Mouse (Mus musculus) kidney, embryonic 16.5 days (tissue): ENCODE measurements around the gene Tmprss9. TPM values are rescaled to one million over a fixed set of nuclear protein-coding genes. Genes with fewer than 3 reads are reported as not detected.

Experiments used
- ATAC-seq: fragments of 200-750 bp; cut with Nextera tagmentation; 2 replicates; pipeline ENCODE4 v1.8.0; 2017; ENCODE audit warnings: moderate TSS enrichment; ENCODE audit not compliant: low FRiP score, low TSS enrichment
- H3K27ac ChIP-seq: fragments of 300-500 bp; sonication (generic); 2 replicates; pipeline ENCODE4 v1.5.1; 2014; ENCODE audit warnings: low read length
- H3K27me3 ChIP-seq: fragments of 300-500 bp; sonication (generic); 2 replicates; pipeline ENCODE4 v1.6.1; 2014; ENCODE audit warnings: low read length, control low read depth, mixed read lengths; ENCODE audit not compliant: insufficient read depth
- H3K36me3 ChIP-seq: fragments of 300-500 bp; sonication (generic); 2 replicates; pipeline ENCODE4 v1.6.1; 2014; ENCODE audit warnings: low read length, control low read depth, mixed read lengths; ENCODE audit not compliant: insufficient read depth
- H3K4me1 ChIP-seq: fragments of 300-500 bp; sonication (generic); 2 replicates; pipeline ENCODE4 v1.6.1; 2014; ENCODE audit warnings: low read length, control low read depth, mixed read lengths; ENCODE audit not compliant: insufficient read depth
- H3K4me2 ChIP-seq: fragments of 300-500 bp; sonication (generic); replicated peaks from 2 replicates; pipeline ENCODE4 v1.6.1; 2014; ENCODE audit warnings: low read depth, low read length
- H3K4me3 ChIP-seq: fragments of 300-500 bp; sonication (generic); 2 replicates; pipeline ENCODE4 v1.5.1; 2014; ENCODE audit warnings: mild to moderate bottlenecking, low read length
- H3K9ac ChIP-seq: fragments of 300-500 bp; sonication (generic); replicated peaks from 2 replicates; pipeline ENCODE4 v1.6.1; 2014; ENCODE audit warnings: low read length
- H3K9me3 ChIP-seq: fragments of 300-500 bp; sonication (generic); 2 replicates; pipeline ENCODE4 v1.6.1; 2016; ENCODE audit warnings: low read length, control low read depth
- WGBS: fragments of 180-500 bp; shearing (Covaris S2); extraction: QIAGEN DNeasy Blood & Tissue Kit; methylation state at CpG from one replicate; pipeline ENCODE4 v1.1.7; 2014; 5-methylcytosine and 5-hydroxymethylcytosine counted together
- polyA plus RNA-seq: library from polyadenylated mRNA; unstranded; fragments of >200 nt; fragmentation: Nextera tagmentation; extraction: Ambion mirVana; gene quantifications from 2 replicates; pipeline ENCODE4 v1.2.1, GENCODE M21; 2015

The Tmprss9 gene
- polyA plus RNA-seq, 1 experiment from 2014 or later, result not detected

GRCm38 (mm10) chr10:80876594-80876993 lies 4.9 kb downstream of the Tmprss9 start:
- Histone ChIP-seq H3K9ac (no peak overlapping the region), H3K36me3 (no peaks in the 10 kb centered on the region), H3K4me3 (no peak overlapping the region), H3K4me1 (no peaks in the 10 kb centered on the region), H3K9me3 (no peaks in the 10 kb centered on the region), H3K4me2 (no peak overlapping the region), H3K27ac (no peak overlapping the region), H3K27me3 (no peaks in the 10 kb centered on the region)
- ATAC-seq, result no peak
- WGBS, result 24% methylated on average over 3 of the region's 3 CpGs

DNA sequence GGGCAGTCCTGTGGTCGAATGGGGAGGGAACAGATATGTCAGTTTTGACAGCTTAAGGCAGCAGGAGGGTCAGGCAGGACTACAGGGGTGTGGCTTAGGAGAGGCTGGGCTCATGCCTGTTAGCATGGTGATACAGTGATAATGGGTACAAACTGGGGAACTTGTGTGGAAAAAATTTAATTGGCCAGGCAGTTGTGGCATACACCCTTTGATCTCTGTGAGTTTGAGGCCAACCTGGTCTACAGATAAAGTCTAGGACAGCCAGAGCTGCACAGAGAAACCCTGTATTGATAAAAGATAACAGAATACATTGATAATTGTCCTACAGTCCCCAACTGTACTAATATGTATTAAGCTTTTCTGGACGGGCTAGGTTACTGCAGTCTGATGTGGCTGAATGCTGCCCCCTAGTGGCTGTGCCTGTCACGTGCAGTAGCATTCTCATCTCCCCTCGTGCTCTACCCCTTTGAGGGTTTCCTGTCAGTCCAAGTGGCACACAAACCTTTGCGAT lies 8.5 kb downstream of the Tmprss9 start:
- Histone ChIP-seq H3K9me3 (no peaks in the 10 kb centered on the region), H3K4me1 (no peaks in the 10 kb centered on the region), H3K4me2 (no peak overlapping the region), H3K4me3 (no peak overlapping the region), H3K27ac (no peak overlapping the region), H3K36me3 (no peaks in the 10 kb centered on the region), H3K27me3 (no peaks in the 10 kb centered on the region), H3K9ac (no peak overlapping the region)
- WGBS, result 9% methylated on average over 5 of the region's 5 CpGs
- ATAC-seq, result peak; percentile 28; the same call in 1 of the 2 replicates

DNA sequence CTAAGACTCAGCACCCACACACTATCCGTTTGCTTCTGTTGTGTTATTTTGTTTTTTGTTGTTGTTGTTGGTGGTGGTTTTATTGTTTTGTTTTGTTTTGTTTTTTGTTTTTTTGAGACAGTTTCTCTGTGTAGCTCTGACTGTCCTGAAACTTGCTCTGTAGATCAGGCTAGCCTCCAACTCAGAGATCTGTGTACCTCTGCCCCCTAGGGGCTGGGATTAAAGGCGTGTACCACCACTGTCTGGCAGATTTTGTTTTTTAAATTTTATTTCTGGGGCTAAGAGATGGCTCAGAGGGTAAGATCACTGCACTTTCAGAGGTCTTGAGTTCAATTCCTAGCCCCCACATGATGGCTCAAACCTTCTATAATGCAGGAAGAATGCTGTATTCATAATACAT lies 9.3 kb downstream of the Tmprss9 start:
- Histone ChIP-seq H3K4me2 (no peak overlapping the region), H3K4me1 (no peaks in the 10 kb centered on the region), H3K27me3 (no peaks in the 10 kb centered on the region), H3K9ac (no peak overlapping the region), H3K36me3 (no peaks in the 10 kb centered on the region), H3K4me3 (no peak overlapping the region), H3K27ac (no peak overlapping the region), H3K9me3 (no peaks in the 10 kb centered on the region)
- no peak for ATAC-seq
- 74% methylated on average over 2 of the region's 2 CpGs for WGBS

DNA sequence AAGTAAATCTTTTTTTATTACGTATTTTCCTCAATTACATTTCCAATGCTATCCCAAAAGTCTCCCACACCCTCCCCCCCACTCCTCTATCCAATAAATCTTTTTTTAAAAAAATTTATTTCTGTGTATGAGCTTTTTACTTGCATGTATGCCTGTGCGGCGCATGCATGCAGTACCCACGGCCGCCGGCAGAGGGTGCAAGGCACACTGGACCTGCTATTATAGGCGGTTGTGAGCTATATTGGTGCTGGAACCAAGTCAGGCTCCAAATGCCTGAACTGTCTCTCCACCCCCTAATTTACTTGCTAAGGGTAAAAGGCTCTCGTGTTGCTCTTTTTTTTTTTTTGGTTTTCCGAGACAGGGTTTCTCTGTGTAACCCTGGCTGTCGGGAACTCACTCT lies 9.7 kb downstream of the Tmprss9 start:
- 31% methylated on average over 10 of the region's 10 CpGs for WGBS
- no peaks in the 10 kb centered on the region for H3K4me1 ChIP-seq
- no peaks in the 10 kb centered on the region for H3K27me3 ChIP-seq
- H3K4me3 ChIP-seq, result no peak overlapping the region
- no peaks in the 10 kb centered on the region for H3K36me3 ChIP-seq
- no peak overlapping the region for H3K9ac ChIP-seq
- H3K4me2 ChIP-seq, result no peak overlapping the region
- no peaks in the 10 kb centered on the region for H3K9me3 ChIP-seq
- H3K27ac ChIP-seq, result no peak overlapping the region
- ATAC-seq, result no peak

- no peak for ATAC-seq
- H3K27me3 ChIP-seq, result peaks cover 11% of the 10 kb centered on the region; the same call in 1 of the 2 replicates
- no peak overlapping the region for H3K27ac ChIP-seq
- H3K4me3 ChIP-seq, result no peak overlapping the region
- WGBS, result 36% methylated on average over 11 of the region's 11 CpGs
- no peaks in the 10 kb centered on the region for H3K4me1 ChIP-seq
- no peaks in the 10 kb centered on the region for H3K9me3 ChIP-seq
- H3K9ac ChIP-seq, result no peak overlapping the region
- H3K36me3 ChIP-seq, result no peaks in the 10 kb centered on the region
- H3K4me2 ChIP-seq, result no peak overlapping the region
Measured at GRCm38 (mm10) chr10:80887181-80887580, 15.5 kb downstream of the Tmprss9 start.

DNA sequence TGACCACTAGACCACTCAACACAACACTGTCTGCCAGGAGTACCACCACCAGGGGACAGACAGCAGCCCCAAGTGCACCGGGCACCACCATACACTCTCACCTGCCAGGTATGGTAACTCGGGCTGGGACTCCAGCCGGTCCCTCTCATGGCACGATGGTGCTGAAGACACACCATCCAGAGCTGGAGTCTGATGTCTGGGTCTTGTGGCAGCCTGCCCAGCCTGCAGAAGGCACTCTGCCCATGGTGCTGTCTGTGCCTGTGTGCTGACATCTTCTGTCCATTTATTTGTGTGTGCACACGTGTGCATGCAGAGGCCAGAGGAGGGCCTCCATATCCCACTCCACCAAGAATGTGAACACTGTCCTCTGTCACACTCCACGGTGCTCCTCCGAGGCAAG lies 23.5 kb downstream of the Tmprss9 start:
- WGBS, result 80% methylated on average over 7 of the region's 7 CpGs
- Histone ChIP-seq H3K4me3 (no peak overlapping the region), H3K27me3 (no peaks in the 10 kb centered on the region), H3K4me1 (peaks cover 11% of the 10 kb centered on the region), H3K36me3 (peaks cover 5% of the 10 kb centered on the region; the same call in 1 of the 2 replicates), H3K27ac (no peak overlapping the region), H3K9me3 (no peaks in the 10 kb centered on the region), H3K4me2 (no peak overlapping the region), H3K9ac (no peak overlapping the region)
- ATAC-seq, result no peak

DNA sequence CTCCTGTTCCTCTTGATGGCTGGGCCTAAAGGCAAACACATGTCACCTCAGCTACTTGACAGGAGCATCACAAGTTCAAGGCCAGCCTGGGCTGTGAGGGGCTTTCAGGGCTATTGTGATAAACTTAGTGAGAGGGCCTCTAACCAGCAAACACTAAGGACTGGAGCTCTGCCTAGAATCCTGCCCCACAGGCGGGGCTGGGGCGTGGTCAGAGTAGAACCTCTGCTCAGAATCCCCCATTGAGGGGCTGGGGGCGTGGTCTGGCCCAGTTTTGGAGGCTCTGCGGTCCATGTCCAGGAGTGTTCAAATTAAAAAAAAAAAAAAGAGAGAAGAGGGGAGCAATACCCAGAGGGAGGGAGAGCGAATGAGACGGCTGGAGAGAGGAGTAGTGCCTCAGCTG lies 24.0 kb downstream of the Tmprss9 start:
- ATAC-seq, result no peak
- WGBS, result 80% methylated on average over 6 of the region's 6 CpGs
- no peaks in the 10 kb centered on the region for H3K9me3 ChIP-seq
- H3K4me1 ChIP-seq, result peaks cover 11% of the 10 kb centered on the region
- no peak overlapping the region for H3K4me2 ChIP-seq
- H3K27me3 ChIP-seq, result no peaks in the 10 kb centered on the region
- no peak overlapping the region for H3K27ac ChIP-seq
- no peak overlapping the region for H3K9ac ChIP-seq
- H3K4me3 ChIP-seq, result no peak overlapping the region
- peaks cover 5% of the 10 kb centered on the region; the same call in 1 of the 2 replicates for H3K36me3 ChIP-seq

GRCm38 (mm10) chr10:80896581-80897485 lies 25.2 kb downstream of the Tmprss9 start:
- ATAC-seq, result no peak
- 77% methylated on average over 24 of the region's 24 CpGs for WGBS

GRCm38 (mm10) chr10:80897861-80898510 lies 26.3 kb downstream of the Tmprss9 start:
- Histone ChIP-seq H3K9ac (no peak overlapping the region), H3K27me3 (no peaks in the 10 kb centered on the region), H3K4me1 (peaks cover 11% of the 10 kb centered on the region), H3K4me2 (peak overlapping the region; percentile 15; the same call in 1 of the 2 replicates), H3K4me3 (no peak overlapping the region), H3K9me3 (no peaks in the 10 kb centered on the region), H3K36me3 (peaks cover 8% of the 10 kb centered on the region), H3K27ac (no peak overlapping the region)
- ATAC-seq, result no peak
- 34% methylated on average over 41 of the region's 41 CpGs for WGBS

More at GRCm38 (mm10) chr10:80896581-80897485, 25.2 kb downstream of the Tmprss9 start:
- Histone ChIP-seq H3K27me3 (no peaks in the 10 kb centered on the region), H3K27ac (no peak overlapping the region), H3K4me2 (no peak overlapping the region), H3K9me3 (no peaks in the 10 kb centered on the region), H3K36me3 (peaks cover 5% of the 10 kb centered on the region; the same call in 1 of the 2 replicates), H3K4me1 (peaks cover 11% of the 10 kb centered on the region), H3K4me3 (no peak overlapping the region), H3K9ac (no peak overlapping the region)
